ENCODE assay signal across 9 mouse cellular contexts in genomic region chr8:60889131-60889842, GRCm38 (mm10). TPM values are rescaled to one million over a fixed set of nuclear protein-coding genes. Genes with fewer than 3 reads are reported as not detected.
DNase-seq lines count a peak whose midpoint lies in the region; ATAC-seq and TF ChIP-seq lines count a peak whose summit lies in the region.
"Had no signal": no experiment of that assay in that cellular context is flagged by ENCODE, and none has a peak within 500 bp of the region (broad histone marks: within the 10 kb centered on the region; RNA-seq: fewer than 3 reads in every experiment).

No protein-coding gene starts in this region.

- no peaks in the 10 kb centered on the region for H3K9me3 ChIP-seq in heart, embryonic 15.5 days (replicated peaks)
- no peaks in the 10 kb centered on the region for H3K9me3 ChIP-seq in hindbrain, postnatal 0 days (ENCODE audit: low read length)
- no peaks in the 10 kb centered on the region for H3K9me3 ChIP-seq in midbrain, embryonic 14.5 days (ENCODE audit: control insufficient read depth, low read length)

- WGBS in heart, embryonic 15.5 days: 70% methylated on average over 11 of the region's 11 CpGs
- 78% methylated on average over 11 of the region's 11 CpGs for WGBS in hindbrain, postnatal 0 days
- WGBS in midbrain, embryonic 14.5 days: 88% methylated on average over 11 of the region's 11 CpGs

- H3K27ac ChIP-seq in heart, embryonic 15.5 days: no peak overlapping the region
- H3K27ac ChIP-seq in hindbrain, postnatal 0 days: no peak overlapping the region
- no peak overlapping the region for H3K27ac ChIP-seq in midbrain, embryonic 14.5 days (replicated peaks; ENCODE audit: low read depth, low read length)
- H3K27ac ChIP-seq: left cerebral cortex, adult 2 months had no signal

- H3K36me3 ChIP-seq in heart, embryonic 15.5 days: 0 out of 2 replicates have a peak, but pooled peaks cover 1% of the 10 kb centered on the region
- H3K36me3 ChIP-seq in hindbrain, postnatal 0 days (ENCODE audit: insufficient read depth, low read length): no peaks in the 10 kb centered on the region
- H3K36me3 ChIP-seq in midbrain, embryonic 14.5 days (ENCODE audit: control insufficient read depth, insufficient read depth, low read length): no peaks in the 10 kb centered on the region

- H3K4me3 ChIP-seq in heart, embryonic 15.5 days: peak overlapping the region; percentile 75; the same call in 1 of the 2 replicates
- H3K4me3 ChIP-seq in hindbrain, postnatal 0 days (ENCODE audit: low read length): no peak overlapping the region
- no peak overlapping the region for H3K4me3 ChIP-seq in midbrain, embryonic 14.5 days (replicated peaks; ENCODE audit: low read depth, low read length)

- H3K4me1 ChIP-seq in heart, embryonic 15.5 days (replicated peaks): peaks cover 27% of the 10 kb centered on the region
- H3K4me1 ChIP-seq in hindbrain, postnatal 0 days (ENCODE audit: insufficient read depth, low read length): peaks cover 6% of the 10 kb centered on the region; the same call in 1 of the 2 replicates
- H3K4me1 ChIP-seq in midbrain, embryonic 14.5 days (ENCODE audit: control insufficient read depth, insufficient read depth, low read length): peaks cover 9% of the 10 kb centered on the region

- H3K4me2 ChIP-seq in heart, embryonic 15.5 days: peak overlapping the region; percentile 65
- H3K4me2 ChIP-seq in hindbrain, postnatal 0 days (ENCODE audit: low read depth, low read length): peak overlapping the region; percentile 81; the same call in 1 of the 2 replicates
- H3K4me2 ChIP-seq in midbrain, embryonic 14.5 days (ENCODE audit: low read length): peak overlapping the region; percentile 80

- no peak for ATAC-seq in heart, embryonic 15.5 days (replicated peaks; ENCODE audit: insufficient number of reproducible peaks, insufficient read depth, low FRiP score, low read depth)
- no peak for ATAC-seq in hindbrain, postnatal 0 days
- ATAC-seq in midbrain, embryonic 14.5 days (ENCODE audit: low FRiP score, low TSS enrichment): no peak

- no peak for DNase-seq in heart, postnatal 25 days (ENCODE audit: low spot score)
- DNase-seq in brain, embryonic 14.5 days (ENCODE audit: low read depth): peak; percentile 18
- DNase-seq in hindbrain, postnatal 0 days (ENCODE audit: low spot score): no peak
- no peak for DNase-seq in midbrain, embryonic 14.5 days
- DNase-seq in right cerebral cortex, adult 18-20 months: no peak
- no peak for DNase-seq in layer of hippocampus, postnatal 36 days
- DNase-seq in lung, postnatal 4 days: no peak

- intact Hi-C loops in heart, postnatal 25 days (cut with DNase I): no loop called here

- no peak for TF ChIP-seq POLR2A in brain, embryonic 14.5 days (IDR thresholded peaks at IDR 0.05; ENCODE audit: borderline replicate concordance, extremely low read depth, insufficient read depth, insufficient read length, poor library complexity, severe bottlenecking)

- H3K27me3 ChIP-seq in heart, embryonic 15.5 days: no peaks in the 10 kb centered on the region
- no peaks in the 10 kb centered on the region for H3K27me3 ChIP-seq in hindbrain, postnatal 0 days (ENCODE audit: insufficient read depth, low read length)
- H3K27me3 ChIP-seq in midbrain, embryonic 14.5 days (ENCODE audit: control insufficient read depth, insufficient read depth, low read length): no peaks in the 10 kb centered on the region

- H3K9ac ChIP-seq in heart, embryonic 15.5 days: no peak overlapping the region
- H3K9ac ChIP-seq in hindbrain, postnatal 0 days (replicated peaks; ENCODE audit: low read length): no peak overlapping the region
- H3K9ac ChIP-seq in midbrain, embryonic 14.5 days (replicated peaks; ENCODE audit: low read length): no peak overlapping the region

- TF ChIP-seq CTCF in brain, embryonic 14.5 days (IDR thresholded peaks at IDR 0.05; ENCODE audit: borderline replicate concordance, extremely low read depth, insufficient read depth, insufficient read length): no peak
- TF ChIP-seq CTCF in hindbrain, postnatal 0 days (IDR thresholded peaks at IDR 0.05; ENCODE audit: low read depth): no peak

RNA-seq across cellular contexts. Expression of gene Hpf1, which starts 0.9 kb away (rescaled TPM):
- polyA plus RNA-seq in heart, embryonic 15.5 days (2015; fragmentation: Nextera tagmentation; extraction: Ambion mirVana): 56.8 and 60.9 TPM in 2 replicates
- 10 to 100 TPM; 16.5 to 20.7 TPM for total RNA-seq in heart, postnatal 25 days (2021)
- polyA plus RNA-seq in brain, embryonic 14.5 days (2012; rRNA removed): 54.7 and 60.6 TPM in 2 replicates
- total RNA-seq in hindbrain, postnatal 0 days (2014; rRNA removed): 13.4 and 25.8 TPM in 2 replicates
- polyA plus RNA-seq in hindbrain, postnatal 0 days (2015; fragmentation: Nextera tagmentation; extraction: Ambion mirVana): 97.2 and 103 TPM in 2 replicates
- 95.8 and 104 TPM in 2 replicates for polyA plus RNA-seq in midbrain, embryonic 14.5 days (2014; fragmentation: Nextera tagmentation; extraction: Ambion mirVana)
- 10 to 100 TPM; 48.7 to 51.1 TPM for total RNA-seq in layer of hippocampus, postnatal 36 days (2021)
